Mouse (Mus musculus): ENCODE measurements around the gene Fermt2. TPM values are rescaled to one million over a fixed set of nuclear protein-coding genes. Genes with fewer than 3 reads are reported as not detected.

Gene Fermt2
- polyA plus RNA-seq (2014; fragmentation: Nextera tagmentation; extraction: Ambion mirVana): 65.8 and 69.1 TPM in 2 replicates

DNA sequence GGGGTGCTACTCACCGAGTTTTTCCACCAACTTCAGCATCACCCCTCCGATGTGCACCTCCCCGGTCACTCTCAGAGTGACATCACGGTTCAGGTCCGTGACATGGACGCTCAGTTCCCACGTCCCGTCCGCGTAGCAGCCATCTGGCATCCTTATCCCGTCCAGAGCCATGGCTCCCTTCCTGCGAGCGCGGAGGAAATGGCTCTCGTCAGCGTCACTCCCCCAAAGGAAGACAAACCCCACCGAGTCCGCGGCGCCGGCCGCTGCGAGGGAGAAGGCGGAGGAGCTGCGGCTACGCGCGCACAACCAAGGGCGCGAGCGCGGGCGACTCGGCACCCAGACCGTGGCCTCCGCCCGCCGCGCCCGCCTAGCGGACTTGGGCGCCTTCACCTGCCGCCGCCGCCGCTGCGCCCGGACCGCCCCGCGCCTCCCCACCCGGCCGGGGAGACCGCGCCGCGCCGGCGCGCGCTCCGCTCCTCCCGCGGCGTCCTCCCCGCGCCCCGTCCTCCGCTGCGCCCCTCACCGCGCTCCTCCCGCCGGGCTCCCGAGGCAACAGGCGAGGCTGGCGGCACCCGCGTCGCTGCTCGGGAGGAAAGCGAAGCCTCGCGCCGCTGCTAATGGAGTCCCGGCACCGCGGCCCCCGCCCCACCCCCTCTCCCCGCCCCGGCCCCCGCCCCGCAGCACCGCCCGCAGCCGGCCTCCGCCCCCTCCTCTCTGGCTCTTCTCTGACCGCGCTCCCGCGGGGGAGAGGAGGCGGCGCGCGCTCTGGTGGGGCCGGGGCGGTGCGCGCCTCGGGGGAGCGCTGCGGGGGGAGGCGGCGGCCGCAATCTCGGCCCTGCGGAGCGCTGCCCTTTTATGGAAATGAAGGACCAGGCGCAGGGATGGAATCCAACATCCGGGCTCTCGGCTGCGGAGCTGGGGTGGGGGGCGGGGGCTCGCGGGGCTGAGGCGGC lies at the start of gene Fermt2:
Fermt2 (minus strand) TSS at position 708 of the 953 bp plus-strand sequence.
- Histone ChIP-seq H3K4me1 (ENCODE audit: control insufficient read depth, insufficient read depth, low read length) (peaks cover 16% of the 10 kb centered on the region), H3K36me3 (ENCODE audit: control insufficient read depth, insufficient read depth, low read length) (no peaks in the 10 kb centered on the region), H3K9ac (ENCODE audit: low read length) (peak within 1 kb of the TSS; percentile 88), H3K9me3 (ENCODE audit: control insufficient read depth, low read length) (no peaks in the 10 kb centered on the region), H3K4me3 (ENCODE audit: low read depth, low read length) (peak within 1 kb of the TSS; percentile 82), H3K27me3 (ENCODE audit: control insufficient read depth, insufficient read depth, low read length) (no peaks in the 10 kb centered on the region), H3K27ac (ENCODE audit: low read depth, low read length) (peak within 1 kb of the TSS; percentile 91), H3K4me2 (peak within 1 kb of the TSS; percentile 75)
- under 1% methylated on average over 56 of the region's 126 CpGs for WGBS
- DNase-seq (ENCODE audit: low spot score, missing footprints): peak; percentile 96
- ATAC-seq (ENCODE audit: low FRiP score): peak; percentile 92

DNA sequence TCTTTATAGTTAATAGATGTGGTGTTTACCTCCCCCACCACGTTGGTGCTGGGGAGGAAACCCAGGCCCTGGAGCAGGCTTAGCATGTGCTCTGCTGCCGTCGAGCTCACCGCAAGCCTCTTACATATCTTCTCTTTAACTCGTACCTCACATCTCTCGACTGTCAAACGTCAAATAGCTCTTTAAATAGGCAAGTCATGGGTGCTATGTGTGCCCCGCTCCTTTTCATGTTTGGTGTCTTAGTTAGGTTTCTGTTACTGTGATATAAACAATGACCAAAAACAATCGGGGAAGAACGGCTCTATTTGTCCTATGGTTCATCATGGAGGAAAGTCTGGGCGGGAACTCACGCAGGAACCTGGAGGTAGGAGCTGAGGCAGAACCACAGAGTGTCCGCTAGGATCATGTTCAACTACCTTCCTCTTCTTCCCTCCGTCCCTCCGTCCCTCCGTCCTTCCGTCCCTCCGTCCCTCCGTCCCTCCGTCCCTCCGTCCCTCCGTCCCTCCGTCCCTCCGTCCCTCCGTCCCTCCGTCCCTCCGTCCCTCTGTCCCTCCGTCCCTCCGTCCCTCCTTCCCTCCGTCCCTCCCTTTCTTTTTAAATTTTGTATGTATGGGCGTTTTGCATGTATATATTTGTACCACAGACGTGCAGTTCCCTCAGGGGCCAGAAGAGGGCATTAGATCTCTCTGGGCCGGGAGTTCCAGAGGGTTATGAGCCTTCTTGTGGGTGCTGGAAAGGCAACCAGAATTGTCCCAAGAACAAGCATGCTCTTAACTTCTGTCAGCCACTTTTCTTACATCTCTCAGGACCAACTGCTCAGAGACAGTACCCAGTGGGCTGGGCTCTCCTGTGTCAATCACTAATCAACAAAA lies 36.4 kb upstream of the Fermt2 start:
- Histone ChIP-seq H3K27ac (ENCODE audit: low read depth, low read length) (no peak overlapping the region), H3K9me3 (ENCODE audit: control insufficient read depth, low read length) (no peaks in the 10 kb centered on the region), H3K36me3 (ENCODE audit: control insufficient read depth, insufficient read depth, low read length) (no peaks in the 10 kb centered on the region), H3K27me3 (ENCODE audit: control insufficient read depth, insufficient read depth, low read length) (no peaks in the 10 kb centered on the region; the same call in 1 of the 2 replicates), H3K9ac (ENCODE audit: low read length) (0 out of 2 replicates have a peak overlapping the region, but pooled peaks have one; percentile 2), H3K4me1 (ENCODE audit: control insufficient read depth, insufficient read depth, low read length) (peaks cover 4% of the 10 kb centered on the region; the same call in 1 of the 2 replicates), H3K4me2 (peak overlapping the region; percentile 39), H3K4me3 (ENCODE audit: low read depth, low read length) (peak overlapping the region; percentile 29)
- WGBS: 17% methylated on average over 30 of the region's 33 CpGs
- DNase-seq (ENCODE audit: low spot score, missing footprints) (peak; percentile 96), ATAC-seq (ENCODE audit: low FRiP score) (peak; percentile 37; the same call in 1 of the 2 replicates)

DNA sequence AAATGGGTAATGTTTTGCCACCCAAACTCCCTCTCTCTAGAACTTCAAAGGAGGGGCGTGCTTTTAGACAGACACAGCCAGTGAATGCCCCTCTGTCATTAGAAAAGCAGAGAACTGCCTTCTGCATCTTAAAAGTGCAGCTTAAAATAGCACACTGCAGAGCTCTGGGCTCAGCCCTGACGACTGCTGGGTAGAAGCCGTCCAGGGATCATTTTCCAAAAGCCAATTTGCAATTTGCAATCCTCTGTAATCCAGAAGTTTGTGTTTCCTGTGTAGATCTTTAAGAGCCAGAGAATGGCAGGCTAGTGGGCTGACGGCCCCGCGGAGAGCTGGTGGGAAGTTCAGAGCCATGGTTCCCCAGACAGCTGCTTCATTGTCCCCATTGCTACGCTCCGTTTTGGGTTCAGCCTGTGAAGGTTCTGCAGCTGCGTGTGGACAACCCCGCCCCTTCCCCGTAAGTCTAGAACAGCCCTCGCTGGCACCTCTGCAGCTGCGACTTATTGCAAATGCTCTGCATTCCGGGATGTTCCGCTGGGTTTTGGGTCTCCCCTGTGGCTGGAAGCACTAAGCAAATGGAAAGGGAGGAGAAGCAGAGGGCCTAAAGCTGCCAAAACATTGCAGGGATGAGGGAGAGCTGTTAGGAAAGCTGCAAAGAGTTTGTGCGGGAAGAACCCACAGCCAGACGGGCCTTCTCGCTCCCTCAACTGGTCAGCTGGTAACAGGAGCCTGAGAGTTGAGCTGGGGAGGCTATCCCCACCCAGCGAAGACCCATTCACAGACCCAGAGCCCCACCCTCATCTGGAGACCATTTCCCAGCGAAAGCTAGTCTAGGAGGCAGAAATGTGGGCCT lies 35.5 kb upstream of the Fermt2 start:
- Histone ChIP-seq H3K27ac (ENCODE audit: low read depth, low read length) (no peak overlapping the region), H3K27me3 (ENCODE audit: control insufficient read depth, insufficient read depth, low read length) (no peaks in the 10 kb centered on the region; the same call in 1 of the 2 replicates), H3K36me3 (ENCODE audit: control insufficient read depth, insufficient read depth, low read length) (no peaks in the 10 kb centered on the region), H3K9ac (ENCODE audit: low read length) (peak overlapping the region; percentile 10; the same call in 1 of the 2 replicates), H3K4me3 (ENCODE audit: low read depth, low read length) (no peak overlapping the region), H3K9me3 (ENCODE audit: control insufficient read depth, low read length) (no peaks in the 10 kb centered on the region), H3K4me2 (peak overlapping the region; percentile 30), H3K4me1 (ENCODE audit: control insufficient read depth, insufficient read depth, low read length) (peaks cover 4% of the 10 kb centered on the region; the same call in 1 of the 2 replicates)
- ATAC-seq (ENCODE audit: low FRiP score) (peak; percentile 45; the same call in 1 of the 2 replicates), DNase-seq (ENCODE audit: low spot score, missing footprints) (peak; percentile 94)
- WGBS: 6% methylated on average over 20 of the region's 20 CpGs

DNA sequence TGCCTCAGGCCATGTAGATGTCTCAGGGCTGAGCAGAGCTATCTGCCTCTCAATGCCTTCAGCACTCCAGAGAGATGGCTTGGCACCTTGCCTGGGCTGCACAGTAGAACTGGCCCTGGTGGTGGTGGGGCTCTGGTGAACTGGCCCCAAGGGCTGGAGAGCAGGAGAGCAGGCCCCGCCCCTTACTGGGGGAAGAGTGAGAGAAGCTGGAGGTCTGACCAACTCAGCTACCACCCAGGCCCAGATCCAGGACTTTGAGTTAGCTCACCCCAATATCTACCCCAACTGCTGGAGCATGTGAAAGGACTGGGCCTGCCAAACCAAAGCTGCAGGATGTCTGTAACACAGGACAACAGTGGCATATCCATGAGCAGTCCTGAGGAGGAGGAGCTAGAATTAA lies 33.7 kb upstream of the Fermt2 start:
- no peak for ATAC-seq (ENCODE audit: low FRiP score)
- no peak for DNase-seq (ENCODE audit: low spot score, missing footprints)
- 100% methylated on average over 1 of the region's 1 CpGs for WGBS

DNA sequence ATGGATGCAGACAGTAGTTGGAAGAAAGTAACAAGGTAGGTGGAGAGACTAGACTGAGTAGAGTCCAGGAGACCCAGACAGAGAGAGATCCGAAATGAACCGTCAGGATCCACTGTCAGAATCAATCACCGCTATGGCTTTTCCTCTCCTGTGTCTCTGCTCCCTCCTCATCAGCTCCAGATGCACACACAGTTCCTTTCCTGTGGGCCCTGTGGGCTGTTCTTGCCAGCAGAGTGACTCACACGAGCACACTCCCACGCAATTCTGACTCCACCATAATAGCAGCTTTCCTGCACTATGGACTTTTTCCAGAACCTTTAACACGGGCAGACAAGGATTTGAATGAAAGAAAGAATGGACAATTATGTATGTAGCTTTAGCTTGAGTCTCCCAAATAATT lies 31.8 kb upstream of the Fermt2 start:
- Histone ChIP-seq H3K27ac (ENCODE audit: low read depth, low read length) (no peak overlapping the region), H3K4me3 (ENCODE audit: low read depth, low read length) (no peak overlapping the region), H3K9me3 (ENCODE audit: control insufficient read depth, low read length) (no peaks in the 10 kb centered on the region), H3K9ac (ENCODE audit: low read length) (no peak overlapping the region), H3K4me1 (ENCODE audit: control insufficient read depth, insufficient read depth, low read length) (peaks cover 4% of the 10 kb centered on the region; the same call in 1 of the 2 replicates), H3K36me3 (ENCODE audit: control insufficient read depth, insufficient read depth, low read length) (no peaks in the 10 kb centered on the region), H3K4me2 (no peak overlapping the region), H3K27me3 (ENCODE audit: control insufficient read depth, insufficient read depth, low read length) (no peaks in the 10 kb centered on the region; the same call in 1 of the 2 replicates)
- DNase-seq (ENCODE audit: low spot score, missing footprints) (no peak), ATAC-seq (ENCODE audit: low FRiP score) (no peak)
- 90% methylated on average over 6 of the region's 6 CpGs for WGBS

More for the DNA sequence above, 33.7 kb upstream of the Fermt2 start:
- no peak overlapping the region for H3K9ac ChIP-seq (ENCODE audit: low read length)
- no peaks in the 10 kb centered on the region for H3K36me3 ChIP-seq (ENCODE audit: control insufficient read depth, insufficient read depth, low read length)
- peaks cover 4% of the 10 kb centered on the region; the same call in 1 of the 2 replicates for H3K4me1 ChIP-seq (ENCODE audit: control insufficient read depth, insufficient read depth, low read length)
- H3K4me3 ChIP-seq (ENCODE audit: low read depth, low read length): no peak overlapping the region
- no peaks in the 10 kb centered on the region; the same call in 1 of the 2 replicates for H3K27me3 ChIP-seq (ENCODE audit: control insufficient read depth, insufficient read depth, low read length)
- no peak overlapping the region for H3K4me2 ChIP-seq
- no peaks in the 10 kb centered on the region for H3K9me3 ChIP-seq (ENCODE audit: control insufficient read depth, low read length)
- H3K27ac ChIP-seq (ENCODE audit: low read depth, low read length): no peak overlapping the region

DNA sequence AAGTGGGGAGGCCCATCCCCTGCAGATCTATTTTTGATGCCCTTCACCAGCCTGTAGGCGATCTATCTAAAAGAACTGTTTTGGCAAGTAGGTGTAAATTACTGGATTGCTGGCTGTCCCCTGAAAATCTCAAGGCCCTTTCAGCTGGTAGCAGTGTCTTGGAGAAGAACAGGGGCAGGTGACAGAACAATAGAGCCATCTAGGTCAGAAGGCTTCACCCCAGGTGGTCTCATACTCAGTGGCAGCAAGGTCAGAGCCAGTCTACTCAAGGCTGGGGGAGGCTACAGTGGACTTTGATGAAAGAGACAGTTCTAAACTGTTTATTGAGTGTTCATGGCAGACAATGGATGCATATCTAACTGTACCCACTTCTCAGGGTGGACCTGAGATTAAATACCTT lies 29.1 kb upstream of the Fermt2 start:
- H3K4me1 ChIP-seq (ENCODE audit: control insufficient read depth, insufficient read depth, low read length): no peaks in the 10 kb centered on the region
- no peak overlapping the region for H3K9ac ChIP-seq (ENCODE audit: low read length)
- H3K4me3 ChIP-seq (ENCODE audit: low read depth, low read length): no peak overlapping the region
- WGBS: 96% methylated on average over 1 of the region's 1 CpGs
- ATAC-seq (ENCODE audit: low FRiP score): no peak
- no peaks in the 10 kb centered on the region for H3K27me3 ChIP-seq (ENCODE audit: control insufficient read depth, insufficient read depth, low read length)
- no peaks in the 10 kb centered on the region for H3K9me3 ChIP-seq (ENCODE audit: control insufficient read depth, low read length)
- DNase-seq (ENCODE audit: low spot score, missing footprints): no peak
- H3K27ac ChIP-seq (ENCODE audit: low read depth, low read length): no peak overlapping the region
- H3K4me2 ChIP-seq: no peak overlapping the region
- H3K36me3 ChIP-seq (ENCODE audit: control insufficient read depth, insufficient read depth, low read length): no peaks in the 10 kb centered on the region

DNA sequence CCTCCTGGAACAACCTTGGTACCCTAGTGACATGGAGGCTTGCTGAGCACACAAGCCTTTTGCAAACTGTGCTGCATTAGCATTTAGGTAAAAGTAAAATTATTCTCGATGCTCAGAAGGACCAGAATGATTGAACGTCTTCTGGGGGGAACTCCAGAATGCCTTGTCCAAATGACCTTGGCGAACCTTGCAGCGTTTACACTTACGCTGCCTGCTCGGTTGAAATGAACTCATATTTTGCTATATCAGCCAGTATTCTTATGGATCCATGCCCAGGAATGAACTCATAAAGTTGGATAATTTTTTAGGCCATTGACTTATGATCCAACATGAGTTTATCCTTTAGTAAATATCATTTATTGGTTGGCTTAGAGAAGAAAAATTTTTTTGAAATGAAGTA lies 24.4 kb upstream of the Fermt2 start:
- no peak overlapping the region for H3K9ac ChIP-seq (ENCODE audit: low read length)
- DNase-seq (ENCODE audit: low spot score, missing footprints): no peak
- no peak overlapping the region for H3K4me3 ChIP-seq (ENCODE audit: low read depth, low read length)
- H3K27me3 ChIP-seq (ENCODE audit: control insufficient read depth, insufficient read depth, low read length): no peaks in the 10 kb centered on the region
- ATAC-seq (ENCODE audit: low FRiP score): no peak
- no peaks in the 10 kb centered on the region for H3K9me3 ChIP-seq (ENCODE audit: control insufficient read depth, low read length)
- H3K4me2 ChIP-seq: no peak overlapping the region
- H3K4me1 ChIP-seq (ENCODE audit: control insufficient read depth, insufficient read depth, low read length): no peaks in the 10 kb centered on the region
- WGBS: 93% methylated on average over 6 of the region's 6 CpGs
- no peaks in the 10 kb centered on the region for H3K36me3 ChIP-seq (ENCODE audit: control insufficient read depth, insufficient read depth, low read length)
- H3K27ac ChIP-seq (ENCODE audit: low read depth, low read length): no peak overlapping the region

DNA sequence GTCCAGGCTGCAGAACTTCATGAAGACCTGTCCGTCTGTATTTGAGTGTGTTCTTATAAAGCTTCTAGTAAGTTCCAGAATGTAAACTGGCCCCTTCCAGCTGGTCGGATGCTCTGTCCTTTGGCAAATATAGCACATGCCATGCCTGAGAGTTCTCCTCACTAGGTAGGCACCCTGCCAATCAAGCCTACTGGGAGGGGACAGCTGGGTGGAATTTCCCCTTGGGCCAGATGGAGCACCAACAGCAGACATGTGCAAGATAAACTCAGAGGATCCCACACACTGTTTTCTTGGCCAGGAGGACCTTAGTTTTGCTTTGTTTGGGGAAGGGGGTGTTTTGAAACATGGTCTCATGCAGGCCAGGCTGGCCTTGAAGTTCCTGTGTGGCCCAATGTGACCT lies 23.9 kb upstream of the Fermt2 start:
- no peak overlapping the region for H3K27ac ChIP-seq (ENCODE audit: low read depth, low read length)
- H3K4me2 ChIP-seq: no peak overlapping the region
- no peak overlapping the region for H3K9ac ChIP-seq (ENCODE audit: low read length)
- ATAC-seq (ENCODE audit: low FRiP score) (no peak), DNase-seq (ENCODE audit: low spot score, missing footprints) (no peak)
- H3K27me3 ChIP-seq (ENCODE audit: control insufficient read depth, insufficient read depth, low read length): no peaks in the 10 kb centered on the region
- 87% methylated on average over 2 of the region's 2 CpGs for WGBS
- no peaks in the 10 kb centered on the region for H3K9me3 ChIP-seq (ENCODE audit: control insufficient read depth, low read length)
- no peaks in the 10 kb centered on the region for H3K4me1 ChIP-seq (ENCODE audit: control insufficient read depth, insufficient read depth, low read length)
- no peaks in the 10 kb centered on the region for H3K36me3 ChIP-seq (ENCODE audit: control insufficient read depth, insufficient read depth, low read length)
- H3K4me3 ChIP-seq (ENCODE audit: low read depth, low read length): no peak overlapping the region
